Mouse (Mus musculus) CD4-positive, CD25-positive, alpha-beta regulatory T cell, adult 9 weeks (primary cell): ENCODE data around the gene Tmem167b. TPM values are rescaled to one million over a fixed set of nuclear protein-coding genes. Genes with fewer than 3 reads are reported as not detected.

Source experiments
- polyA plus RNA-seq: library from polyadenylated mRNA; unstranded; fragments of 100-300 nt; shearing (Covaris generic); gene quantifications from one replicate; pipeline ENCODE4 v1.2.1, GENCODE M21; 2017

Tmem167b gene
- 39.7 TPM for polyA plus RNA-seq

DNA sequence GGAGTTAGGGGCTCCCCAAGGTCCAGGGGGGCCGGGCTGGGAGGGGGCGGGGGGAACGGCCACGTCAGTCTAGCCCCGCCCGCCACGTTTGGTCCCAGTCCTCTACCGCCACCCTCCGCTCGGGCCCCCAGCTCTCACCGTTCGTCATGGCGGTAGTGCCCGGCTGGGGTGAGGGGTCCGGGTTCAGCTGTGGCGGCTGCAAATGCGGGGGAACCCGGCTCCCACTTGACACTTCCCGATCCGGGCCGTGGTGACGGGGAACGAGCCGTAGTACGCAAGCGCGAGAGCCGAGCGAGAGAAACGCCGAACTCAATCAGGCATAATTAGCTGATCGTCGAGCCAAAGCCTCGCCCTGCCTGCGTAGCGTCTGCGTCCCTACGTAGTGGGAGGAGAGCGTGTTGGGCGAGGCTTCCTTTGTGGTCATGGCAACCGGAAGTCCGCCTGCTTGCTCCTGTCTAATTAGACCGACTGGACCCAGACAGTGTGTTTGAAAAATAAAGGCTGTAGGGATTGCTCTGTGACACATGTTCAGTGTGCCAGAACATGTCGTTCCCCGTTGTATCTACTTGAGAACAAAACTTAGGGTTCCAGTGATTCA, at the start of gene Tmem167b:
TSS of gene Tmem167b (minus strand) at position 334 of the 598 bp plus-strand sequence.

DNA sequence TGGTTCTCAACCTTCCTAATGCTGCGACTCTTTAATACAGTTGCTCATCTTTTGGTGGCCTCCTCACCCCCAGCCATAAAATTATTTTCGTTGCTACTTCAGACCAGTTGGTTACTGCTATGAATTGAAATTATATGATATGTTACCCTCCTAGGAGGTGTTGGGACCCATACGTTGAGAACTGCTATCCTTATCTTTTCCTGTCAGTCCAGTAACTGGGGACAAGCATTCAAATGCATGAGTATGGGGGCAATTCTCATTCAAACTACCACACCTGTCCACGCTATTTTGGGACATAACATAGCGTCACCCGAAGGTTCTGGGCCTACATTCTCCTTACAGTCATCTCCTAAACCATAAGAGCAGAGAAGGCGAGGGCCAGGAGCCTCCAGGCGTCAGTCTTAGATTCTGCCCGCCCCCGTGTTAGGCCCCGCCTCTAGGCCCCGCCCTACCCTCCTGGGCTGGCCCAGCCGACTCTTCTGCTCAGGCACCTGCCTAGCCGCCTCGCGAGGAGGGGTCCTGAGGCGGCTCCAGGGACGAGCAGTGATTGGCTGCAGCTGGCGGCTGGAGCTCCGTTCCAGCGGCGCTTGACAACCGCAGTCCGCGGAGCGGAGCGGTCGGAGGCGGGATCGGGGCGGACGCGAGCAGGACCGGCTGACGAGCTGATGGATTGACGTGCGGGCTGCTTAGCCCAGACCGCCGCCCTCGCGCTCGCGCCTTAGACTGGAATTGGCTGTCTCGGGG, 28.7 kb upstream of the Tmem167b start, which contains the start of gene Wdr47:
TSS of gene Wdr47 (plus strand) at position 494 of the 744 bp plus-strand sequence.

GRCm38 (mm10) chr3:108571443-108572294, 9.4 kb upstream of the Tmem167b start, which contains the start of gene Taf13:
Gene Taf13 (plus strand): TSS chr3:108571698.

GRCm38 (mm10) chr3:108536517-108537260, 25.6 kb downstream of the Tmem167b start, which contains the start of gene 5330417C22Rik:
Gene 5330417C22Rik (minus strand): TSS chr3:108536536.

GRCm38 (mm10) chr3:108533951-108534350, 28.3 kb downstream of the Tmem167b start, which contains the start of gene 1700013F07Rik:
Gene 1700013F07Rik (plus strand): TSS chr3:108534150.

Other genes with a start within 250 kb of the Tmem167b start
- not detected for gene Mybphl, start 197.6 kb downstream of the Tmem167b start, polyA plus RNA-seq
- gene Psrc1, start 178.6 kb downstream of the Tmem167b start, polyA plus RNA-seq: 2.6 TPM
- gene Celsr2, start 146.9 kb downstream of the Tmem167b start, polyA plus RNA-seq: 0.63 TPM
- gene Sars, start 117.3 kb downstream of the Tmem167b start, polyA plus RNA-seq: 193 TPM
- gene 1700013F07Rik, start 28.3 kb downstream of the Tmem167b start, polyA plus RNA-seq: not detected
- gene 5330417C22Rik, start 25.9 kb downstream of the Tmem167b start, polyA plus RNA-seq: 1.0 TPM
- gene Taf13, start 9.2 kb upstream of the Tmem167b start, polyA plus RNA-seq: 32.7 TPM
- gene Wdr47, start 28.8 kb upstream of the Tmem167b start, polyA plus RNA-seq: 9.6 TPM
- gene Clcc1, start 91.4 kb upstream of the Tmem167b start, polyA plus RNA-seq: 73.7 TPM
- 3.2 TPM for gene Gpsm2, start 159.8 kb upstream of the Tmem167b start, polyA plus RNA-seq
- gene Aknad1, start 177.2 kb upstream of the Tmem167b start, polyA plus RNA-seq: not detected